ENCODE assay signal across 7 mouse cellular contexts in genomic region chr6:148940383-148940782, GRCm38 (mm10). TPM values are rescaled to one million over a fixed set of nuclear protein-coding genes. Genes with fewer than 3 reads are reported as not detected.
DNase-seq lines count a peak whose midpoint lies in the region; ATAC-seq and TF ChIP-seq lines count a peak whose summit lies in the region.
"Not testable (repeated sequence)": the region's sequence is repeated elsewhere in the genome, so short reads cannot be mapped to it uniquely, and the experiment has no call there.

No protein-coding gene starts in this region.

- ATAC-seq in forebrain, postnatal 0 days; kidney, postnatal 0 days (replicated peaks; ENCODE audit: low FRiP score, low read depth); lung, postnatal 0 days: not testable (repeated sequence)

- peak; percentile 28 for TF ChIP-seq RAD21 in CH12.LX (IDR thresholded peaks at IDR 0.05; ENCODE audit: low read depth, low read length)

- in situ Hi-C loops in CH12.LX (cut with MboI; ENCODE audit: low pct_ligation_motif_present, low pct_unique_long_range_greater_than_20kb, low sequenced_read_pairs), result loop anchor here (25.0 kb wide), 1 partner anchor 172 kb away; the partner anchor contains the start of gene Dennd5b

- H3K4me1 ChIP-seq in CH12.LX (ENCODE audit: control insufficient read depth in 1 of 2, insufficient read depth in 2 of 2), result peaks cover 9 to 63% of the 10 kb centered on the region in 2 experiments
- H3K4me1 ChIP-seq in forebrain, postnatal 0 days (ENCODE audit: insufficient read depth); kidney, postnatal 0 days (replicated peaks; ENCODE audit: insufficient read depth, low read length); lung, postnatal 0 days (ENCODE audit: insufficient read depth, low read depth, low read length): not testable (repeated sequence)

- H3K36me3 ChIP-seq in CH12.LX (replicated peaks in 1 of 2; ENCODE audit: control insufficient read depth in 1 of 2, insufficient read depth in 1 of 2, low read length in 1 of 2), result peaks cover 0 to 39% of the 10 kb centered on the region in 2 experiments
- H3K36me3 ChIP-seq in forebrain, postnatal 0 days (ENCODE audit: insufficient read depth); kidney, postnatal 0 days (ENCODE audit: insufficient read depth, low read length); lung, postnatal 0 days (ENCODE audit: insufficient read depth, low read length): not testable (repeated sequence)

- peak in 1 of 2 experiments; percentile 61; a peak in 2 of 4 replicates for TF ChIP-seq CTCF in CH12.LX (conservative IDR thresholded peaks at IDR 0.05 in 1 of 2, IDR thresholded peaks at IDR 0.05 in 1 of 2; ENCODE audit: low read depth in 2 of 2, low read length in 2 of 2)
- peak; percentile 57 for TF ChIP-seq CTCF in forebrain, postnatal 0 days (IDR thresholded peaks at IDR 0.05; ENCODE audit: low read depth)
- TF ChIP-seq CTCF in kidney, postnatal 0 days (IDR thresholded peaks at IDR 0.05; ENCODE audit: low read depth), result peak; percentile 49
- peak; percentile 48 for TF ChIP-seq CTCF in lung, postnatal 0 days (IDR thresholded peaks at IDR 0.05)

- not testable (repeated sequence) for H3K9me3 ChIP-seq in CH12.LX (replicated peaks; ENCODE audit: low read length); forebrain, postnatal 0 days (ENCODE audit: low read length); kidney, postnatal 0 days (replicated peaks; ENCODE audit: low read length); lung, postnatal 0 days (ENCODE audit: low read length)

- H3K4me2 ChIP-seq in CH12.LX (ENCODE audit: insufficient read depth, low read depth, poor library complexity, severe bottlenecking); forebrain, postnatal 0 days (ENCODE audit: low read depth); kidney, postnatal 0 days (ENCODE audit: low read length); lung, postnatal 0 days (replicated peaks; ENCODE audit: low read depth, low read length): not testable (repeated sequence)

- WGBS in forebrain, postnatal 0 days, result 71% methylated on average over 2 of the region's 3 CpGs
- WGBS in kidney, postnatal 0 days, result 76% methylated on average over 2 of the region's 3 CpGs
- 80% methylated on average over 2 of the region's 3 CpGs for WGBS in lung, postnatal 0 days

- H3K79me2 ChIP-seq in CH12.LX (replicated peaks; ENCODE audit: control insufficient read depth, extremely low read depth, insufficient read depth, poor library complexity, severe bottlenecking), result peaks cover 80% of the 10 kb centered on the region

- not testable (repeated sequence) for H3K4me3 ChIP-seq in CH12.LX (replicated peaks in 1 of 3; ENCODE audit: low read depth in 2 of 3, low read length in 2 of 3, poor library complexity in 1 of 3); forebrain, postnatal 0 days (ENCODE audit: low read depth, low read length); kidney, postnatal 0 days (replicated peaks; ENCODE audit: low read depth, low read length); lung, postnatal 0 days (ENCODE audit: low read depth, low read length)

- H3K27ac ChIP-seq in CH12.LX (ENCODE audit: insufficient read depth, low read depth); forebrain, postnatal 0 days (ENCODE audit: low read depth, low read length); kidney, postnatal 0 days; lung, postnatal 0 days (ENCODE audit: low read length): not testable (repeated sequence)

- TF ChIP-seq EP300 in CH12.LX (IDR thresholded peaks at IDR 0.05; ENCODE audit: low read length); lung, postnatal 0 days (IDR thresholded peaks at IDR 0.05): not testable (repeated sequence)

- dilution Hi-C loops in CH12.LX (cut with MboI; ENCODE audit: extremely low pct_ligation_motif_present, extremely low pct_unique_long_range_greater_than_20kb, low sequenced_read_pairs), result not testable (repeated sequence)

- DNase-seq in CH12.LX (ENCODE audit: extremely low read depth), result peak; percentile 51
- peak; percentile 42 for DNase-seq in ZHBTc4 (ENCODE audit: low read depth, low spot score)
- DNase-seq in forebrain, postnatal 0 days, result not testable (repeated sequence)
- DNase-seq in kidney, postnatal 0 days (ENCODE audit: low spot score), result peak; percentile 51
- peak; percentile 42 for DNase-seq in lung, postnatal 0 days (ENCODE audit: low spot score)
- DNase-seq in naive thymus-derived CD4-positive, alpha-beta T cell, adult 2 months (ENCODE audit: low read depth), result peak; percentile 51
- DNase-seq in thymus, postnatal 14 days, result peak; percentile 51

- not testable (repeated sequence) for TF ChIP-seq POLR2A in CH12.LX (IDR thresholded peaks at IDR 0.05; ENCODE audit: low read depth, low read length)

- not testable (repeated sequence) for H3K9ac ChIP-seq in CH12.LX (ENCODE audit: insufficient read depth, low read depth); forebrain, postnatal 0 days; kidney, postnatal 0 days (ENCODE audit: low read depth, low read length); lung, postnatal 0 days (replicated peaks; ENCODE audit: low read depth)

- H3K27me3 ChIP-seq in CH12.LX (replicated peaks); forebrain, postnatal 0 days (ENCODE audit: insufficient read depth, low read length); kidney, postnatal 0 days (ENCODE audit: insufficient read depth, low read length); lung, postnatal 0 days (replicated peaks; ENCODE audit: insufficient read depth, low read length): not testable (repeated sequence)

TF ChIP-seq in CH12.LX, 34 proteins besides CTCF, POLR2A, EP300 and RAD21:
- TF ChIP-seq ZNF384 (IDR thresholded peaks at IDR 0.05; ENCODE audit: low read depth, low read length) (peak; percentile 94), SMC3 (IDR thresholded peaks at IDR 0.05; ENCODE audit: low read depth, low read length) (peak; percentile 30)

RNA-seq across cellular contexts. Expression of gene Sinhcaf, which starts 5.9 kb away (rescaled TPM):
- total RNA-seq in CH12.LX (2012; rRNA removed) (57.5 and 66.6 TPM in 2 replicates), CH12.LX (2014; rRNA removed) (140 and 146 TPM in 2 replicates)
- 64.7 and 82.3 TPM in 2 replicates for polyA plus RNA-seq in CH12.LX (2012; ENCODE audit: insufficient read length, low read depth)
- 21.8 and 25.3 TPM in 2 replicates for total RNA-seq in forebrain, postnatal 0 days (2014; rRNA removed)
- polyA plus RNA-seq in forebrain, postnatal 0 days (2015; fragmentation: Nextera tagmentation; extraction: Ambion mirVana), result 19.4 and 22.4 TPM in 2 replicates
- 103 and 107 TPM in 2 replicates for polyA plus RNA-seq in kidney, postnatal 0 days (2015; fragmentation: Nextera tagmentation; extraction: Ambion mirVana)
- 46.3 and 47.8 TPM in 2 replicates for polyA plus RNA-seq in lung, postnatal 0 days (2015; fragmentation: Nextera tagmentation; extraction: Ambion mirVana)

RNA-seq across cellular contexts. Expression of gene Caprin2, which starts 44.3 kb away (rescaled TPM):
- 0.92 and 0.93 TPM in 2 replicates for total RNA-seq in CH12.LX (2012; rRNA removed)
- total RNA-seq in CH12.LX (2014; rRNA removed), result 2.0 TPM in 2 replicates
- 2.9 and 3.2 TPM in 2 replicates for polyA plus RNA-seq in CH12.LX (2012; ENCODE audit: insufficient read length, low read depth)
- 9.9 and 16.9 TPM in 2 replicates for total RNA-seq in forebrain, postnatal 0 days (2014; rRNA removed)
- polyA plus RNA-seq in forebrain, postnatal 0 days (2015; fragmentation: Nextera tagmentation; extraction: Ambion mirVana), result 2.3 and 4.1 TPM in 2 replicates
- polyA plus RNA-seq in kidney, postnatal 0 days (2015; fragmentation: Nextera tagmentation; extraction: Ambion mirVana), result 10.1 and 12.6 TPM in 2 replicates
- polyA plus RNA-seq in lung, postnatal 0 days (2015; fragmentation: Nextera tagmentation; extraction: Ambion mirVana), result 3.8 and 5.1 TPM in 2 replicates
